Mouse (Mus musculus): Measurements from ENCODE around the gene Cplane1.

DNA sequence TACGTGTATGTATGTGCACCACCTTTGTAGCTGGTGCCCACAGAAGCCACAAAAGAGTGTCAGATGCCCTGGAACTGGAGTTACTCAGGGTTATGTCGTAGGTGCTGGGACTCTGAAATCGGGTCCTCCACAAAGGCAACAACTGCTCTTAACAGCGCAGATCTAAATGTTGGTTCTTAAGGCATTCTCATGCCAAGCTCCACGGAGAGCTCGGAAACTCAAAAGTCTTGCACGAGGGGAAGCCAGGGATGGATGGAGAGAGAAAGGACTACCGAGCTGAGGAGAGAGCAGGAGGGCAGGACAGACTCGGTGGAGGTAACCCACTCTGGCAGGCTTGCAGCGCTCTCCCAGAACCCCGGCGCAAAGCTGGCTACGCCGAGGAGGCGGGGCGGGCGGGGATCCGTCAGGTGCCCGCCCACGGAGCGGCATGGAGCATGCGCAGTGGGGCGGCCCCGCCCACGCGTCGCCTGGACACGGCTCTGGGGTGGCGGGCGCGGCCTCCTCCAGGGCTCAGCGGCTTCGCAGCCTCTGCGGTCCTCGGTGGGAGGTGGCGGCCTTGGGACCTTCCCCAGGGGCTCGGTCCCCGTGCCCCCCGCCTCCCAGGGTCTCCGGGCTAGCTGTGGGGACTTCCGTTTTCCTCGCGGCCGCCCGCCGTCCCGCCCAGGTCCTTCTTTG, at the start of gene Cplane1:
- TF ChIP-seq CTCF (IDR thresholded peaks at IDR 0.05; ENCODE audit: extremely low read depth, insufficient read depth, insufficient read length, insufficient replicate concordance): no peak
- TF ChIP-seq POLR2A (IDR thresholded peaks at IDR 0.05; ENCODE audit: low read depth, low read length): peak; percentile 51
